Mouse (Mus musculus): ENCODE results near the gene Man2a2. TPM values are rescaled to one million over a fixed set of nuclear protein-coding genes. Genes with fewer than 3 reads are reported as not detected.

Man2a2 gene
- total RNA-seq, 2 experiments from 2014 or later: 112 to 121 TPM

Other genes starting within 250 kb of the Man2a2 start
- 10 to 100 TPM; 31.4 to 33.9 TPM for gene Sema4b, start 184.5 kb downstream of the Man2a2 start, total RNA-seq (2021)
- 10 to 100 TPM; 14.2 to 16.4 TPM for gene Cib1, start 138.6 kb downstream of the Man2a2 start, total RNA-seq (2021)
- gene Gdpgp1, start 138.5 kb downstream of the Man2a2 start, total RNA-seq (2021): 1 to 10 TPM; 4.6 to 5.1 TPM
- 1 to 10 TPM; 1.1 to 2.2 TPM for gene Ttll13, start 125.0 kb downstream of the Man2a2 start, total RNA-seq (2021)
- gene Ngrn, start 110.2 kb downstream of the Man2a2 start, total RNA-seq (2021): 10 to 100 TPM; 41.6 to 42.7 TPM
- 10 to 100 TPM; 34.1 to 36.0 TPM for gene Vps33b, start 101.7 kb downstream of the Man2a2 start, total RNA-seq (2021)
- gene Prc1, start 76.9 kb downstream of the Man2a2 start, total RNA-seq (2021): 10 to 100 TPM; 16.5 to 18.0 TPM
- gene Rccd1, start 46.9 kb downstream of the Man2a2 start, total RNA-seq (2021): 10 to 100 TPM; 16.9 to 22.8 TPM
- gene Unc45a, start 30.4 kb downstream of the Man2a2 start, total RNA-seq (2021): 10 to 100 TPM; 63.0 to 63.3 TPM
- gene Hddc3, start 28.3 kb downstream of the Man2a2 start, total RNA-seq (2021): 10 to 100 TPM; 49.2 to 50.8 TPM
- 1 to 10 TPM; 5.2 to 7.5 TPM for gene Fes, start 16.6 kb upstream of the Man2a2 start, total RNA-seq (2021)
- 10 to 100 TPM; 41.5 to 44.8 TPM for gene Furin, start 34.1 kb upstream of the Man2a2 start, total RNA-seq (2021)
- gene Blm, start 163.7 kb upstream of the Man2a2 start, total RNA-seq (2021): 10 to 100 TPM; 10.6 to 11.9 TPM